Mouse (Mus musculus) cerebellum, postnatal 10 days (tissue): ENCODE measurements around the gene Prss53.
"Not testable (repeated sequence)": the region's sequence is repeated elsewhere in the genome, so short reads cannot be mapped to it uniquely, and the experiment has no call there.

ENCODE experiments used
- DNase-seq, 2 experiments: peaks; one replicate each; pipeline ENCODE4 v3.0.0; 2021; ENCODE audit warnings: mixed read lengths in 2 of 2

Gene Prss53

DNA sequence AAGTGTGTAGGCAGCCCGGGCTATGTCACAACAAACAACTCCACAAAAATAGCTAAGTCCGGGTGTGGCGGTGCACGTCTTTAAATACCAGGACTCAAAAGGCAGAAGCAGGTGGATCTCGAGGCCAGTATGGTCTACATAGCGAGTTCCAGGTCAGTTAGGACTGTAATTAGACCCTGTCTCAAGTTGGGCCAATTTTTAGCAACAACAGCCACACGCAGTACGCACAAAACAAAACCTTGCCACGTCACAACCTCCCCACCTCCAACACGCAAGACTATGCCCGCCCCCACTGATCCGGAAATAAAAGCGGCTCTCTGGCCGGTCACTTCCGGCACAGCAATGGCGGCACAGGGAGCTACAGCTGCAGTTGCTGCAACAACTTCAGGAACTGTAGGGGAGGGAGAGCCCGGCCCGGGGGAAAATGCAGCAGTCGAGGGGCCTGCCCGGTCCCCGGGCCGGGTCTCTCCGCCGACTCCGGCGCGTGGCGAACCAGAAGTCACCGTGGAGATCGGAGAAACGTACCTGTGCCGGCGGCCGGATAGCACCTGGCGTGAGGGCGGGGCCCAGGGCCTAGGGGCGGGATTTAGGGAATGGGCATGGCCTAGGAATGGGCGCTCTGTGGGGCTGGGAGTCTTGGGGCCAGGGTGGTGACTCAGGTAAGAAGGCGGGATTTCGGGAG, 21.6 kb upstream of the Prss53 start, which contains the start of gene Kat8:
Kat8 (plus strand) TSS at position 327 of the 682 bp plus-strand sequence.
- peak; percentile 95 to 96 for DNase-seq

GRCm38 (mm10) chr7:127908656-127909055, 17.9 kb upstream of the Prss53 start:
- no peak for DNase-seq

DNA sequence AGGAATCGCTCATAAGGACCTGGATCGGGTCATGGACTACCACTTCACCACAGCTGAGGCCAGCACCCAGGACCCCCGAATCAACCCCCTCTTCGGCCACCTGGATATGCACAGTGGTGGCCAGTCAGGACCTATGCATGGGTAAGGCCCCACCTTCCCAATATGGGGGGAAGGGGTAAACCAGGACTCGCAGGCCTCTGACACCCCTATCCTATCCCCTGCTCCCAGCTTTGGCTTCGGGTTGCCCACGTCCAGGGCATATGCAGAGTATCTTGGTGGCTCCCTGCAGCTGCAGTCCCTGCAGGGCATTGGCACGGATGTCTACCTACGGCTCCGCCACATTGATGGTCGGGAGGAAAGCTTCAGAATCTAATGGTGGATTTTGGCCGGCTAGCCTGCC, 17.2 kb upstream of the Prss53 start:
- DNase-seq: no peak

- DNase-seq: peak; percentile 86 to 88
Observed at GRCm38 (mm10) chr7:127903971-127904796, 13.4 kb upstream of the Prss53 start, which contains the start of gene Bckdk. Bckdk (plus strand) TSS chr7:127904082.

DNA sequence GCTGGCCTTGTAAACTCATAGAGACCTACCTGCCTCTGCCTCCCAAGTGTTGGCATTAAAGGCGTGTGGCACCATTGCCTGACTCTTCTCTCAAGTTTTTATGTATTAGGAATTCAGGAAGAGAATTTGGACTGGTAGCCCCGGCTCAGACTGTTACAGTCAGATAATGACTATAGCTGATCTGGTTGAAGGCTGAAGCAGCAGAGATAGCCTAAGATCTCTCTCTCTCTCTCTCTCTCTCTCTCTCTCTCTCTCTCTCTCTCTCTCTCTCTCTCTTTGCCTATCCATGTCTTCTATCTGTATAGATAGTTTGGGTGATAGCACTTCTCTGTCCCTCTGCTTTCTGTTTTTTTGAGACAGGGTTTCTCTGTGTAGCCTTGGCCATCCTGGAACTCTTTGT, 11.0 kb upstream of the Prss53 start:
- no peak for DNase-seq

- DNase-seq: no peak
Observed at GRCm38 (mm10) chr7:127899997-127900396, 9.2 kb upstream of the Prss53 start.

- DNase-seq: no peak
Observed at GRCm38 (mm10) chr7:127898179-127898956, 7.6 kb upstream of the Prss53 start.

- DNase-seq: no peak
Observed at GRCm38 (mm10) chr7:127897542-127897941, 6.8 kb upstream of the Prss53 start.

DNA sequence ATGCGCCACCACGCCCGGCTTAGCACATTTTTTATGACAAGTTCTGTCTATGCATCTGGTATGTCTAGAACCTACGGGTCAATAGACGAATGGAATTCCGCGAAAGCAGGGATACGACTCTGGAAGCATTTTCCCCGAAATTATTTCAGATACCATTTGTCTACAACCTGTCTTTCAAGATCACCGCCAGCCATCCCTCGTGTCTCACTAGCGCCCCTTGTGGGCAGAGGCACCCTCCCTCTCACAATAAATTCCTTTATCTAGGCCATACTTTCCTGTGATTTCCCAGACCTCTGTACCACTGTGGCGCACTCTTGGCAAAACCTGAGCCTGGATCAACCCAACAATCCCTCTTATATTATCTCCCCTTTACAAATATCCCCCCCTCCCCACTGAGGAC, 5.6 kb upstream of the Prss53 start:
- peak; percentile 86 to 91 for DNase-seq

GRCm38 (mm10) chr7:127895891-127896290, 5.1 kb upstream of the Prss53 start:
- DNase-seq: not testable (repeated sequence)

- peak; percentile 97 to 98 for DNase-seq
Observed at GRCm38 (mm10) chr7:127895442-127895841, 4.7 kb upstream of the Prss53 start, which contains the start of the genes Gm21974 and Vkorc1. Gm21974 (minus strand) TSS chr7:127895454. Vkorc1 (minus strand) TSS chr7:127895617.

GRCm38 (mm10) chr7:127894480-127894879, 3.7 kb upstream of the Prss53 start:
- DNase-seq: no peak

DNA sequence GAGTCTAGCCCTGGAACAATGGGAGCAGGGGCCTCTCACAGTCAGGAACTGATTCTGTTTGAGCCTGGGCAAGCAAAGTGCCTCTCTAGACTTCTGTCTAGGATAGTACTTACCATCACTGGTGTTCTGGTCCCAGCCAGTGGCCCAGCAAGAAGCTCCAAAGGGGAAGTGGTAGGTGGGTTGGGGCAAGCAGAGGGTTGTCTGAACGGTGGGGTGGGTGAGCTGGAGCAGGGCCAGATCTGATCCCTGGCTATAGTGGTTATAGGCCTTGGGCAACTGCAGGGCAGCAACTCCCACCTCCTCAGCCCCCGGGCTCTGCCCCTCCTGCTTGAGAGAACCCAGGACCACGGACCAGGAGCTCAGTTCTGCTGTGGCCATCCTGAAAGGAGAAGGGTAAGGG, 1.9 kb downstream of the Prss53 start:
- DNase-seq: no peak

DNA sequence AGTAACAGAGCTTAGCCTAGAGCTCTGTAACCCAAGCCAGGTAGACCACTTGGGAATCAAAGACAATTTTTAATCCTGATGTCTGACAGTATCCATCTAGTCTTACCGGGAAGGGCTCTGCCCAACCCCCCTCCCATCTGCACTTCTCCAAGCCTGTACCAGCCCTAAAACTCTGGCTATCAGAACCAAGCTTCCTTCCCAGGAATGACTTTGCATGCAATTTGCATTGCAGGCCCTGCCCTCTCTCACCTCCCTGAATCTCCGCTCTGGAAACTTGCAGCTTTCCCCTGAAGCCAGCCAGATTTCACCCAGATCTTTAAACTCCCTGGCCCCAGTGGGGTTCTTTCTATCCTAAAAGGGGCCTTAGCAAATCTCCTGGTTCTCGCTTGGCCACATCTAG, 3.0 kb downstream of the Prss53 start:
- DNase-seq: no peak

DNA sequence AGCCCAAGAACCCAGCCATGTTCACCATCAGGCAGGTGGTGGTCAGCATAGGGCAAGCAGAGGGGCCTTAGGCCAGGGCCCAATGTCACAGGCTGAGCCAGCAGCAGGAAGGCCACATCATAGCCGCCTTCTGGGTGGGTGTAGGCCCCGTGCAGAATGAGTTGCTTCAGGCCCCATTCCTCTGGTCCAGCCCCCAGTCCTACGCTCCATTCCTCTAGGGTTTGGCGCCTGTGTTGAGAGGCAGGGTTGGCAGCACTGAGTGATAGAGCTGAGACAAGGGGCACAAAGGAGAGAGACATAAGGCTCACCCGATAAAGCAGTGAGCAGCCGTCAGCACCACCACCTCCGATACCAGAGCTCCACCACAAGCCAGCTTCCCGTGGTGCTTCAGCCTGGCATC, 3.6 kb downstream of the Prss53 start:
- no peak for DNase-seq

DNA sequence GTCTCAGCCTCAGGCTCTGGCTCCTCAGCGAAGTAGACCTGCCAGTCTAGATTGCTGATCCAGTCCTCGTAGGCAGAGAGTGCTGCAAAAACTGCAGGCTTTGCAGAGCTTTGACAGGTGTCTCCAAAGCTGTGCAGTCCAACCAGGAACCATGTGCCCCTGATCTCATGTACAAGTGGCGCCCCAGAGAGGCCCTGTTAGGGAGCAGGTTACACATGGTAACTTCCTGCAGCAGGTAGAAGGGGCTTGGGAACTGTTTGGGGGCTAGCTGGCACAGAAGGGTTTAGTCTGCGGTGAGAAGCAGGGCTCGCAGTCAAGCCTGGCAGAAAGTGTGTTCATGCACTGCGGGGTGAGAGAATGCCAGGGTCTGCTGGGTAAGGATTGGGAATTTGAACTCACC, 4.2 kb downstream of the Prss53 start:
- no peak for DNase-seq

DNA sequence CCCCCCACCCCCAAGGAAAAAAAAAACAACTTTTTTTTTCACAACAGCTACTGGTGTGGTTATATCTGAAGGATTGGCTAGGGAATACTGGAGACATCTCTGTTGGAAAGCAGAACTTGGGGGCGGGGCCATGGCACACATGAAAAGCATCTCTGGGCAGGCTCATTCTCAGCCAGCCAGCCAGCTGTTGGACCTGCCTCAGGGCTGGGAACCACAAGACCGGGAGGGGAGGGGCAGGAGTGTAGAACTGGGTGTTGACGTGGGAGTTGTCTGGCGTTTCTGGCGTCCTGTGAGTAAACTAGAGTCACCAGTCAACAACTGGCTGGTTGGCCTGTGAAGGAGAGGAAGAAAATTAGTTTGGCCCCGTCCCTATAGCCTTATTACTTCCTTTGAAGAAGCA, 4.8 kb downstream of the Prss53 start:
- peak; percentile 33 to 40 for DNase-seq

DNA sequence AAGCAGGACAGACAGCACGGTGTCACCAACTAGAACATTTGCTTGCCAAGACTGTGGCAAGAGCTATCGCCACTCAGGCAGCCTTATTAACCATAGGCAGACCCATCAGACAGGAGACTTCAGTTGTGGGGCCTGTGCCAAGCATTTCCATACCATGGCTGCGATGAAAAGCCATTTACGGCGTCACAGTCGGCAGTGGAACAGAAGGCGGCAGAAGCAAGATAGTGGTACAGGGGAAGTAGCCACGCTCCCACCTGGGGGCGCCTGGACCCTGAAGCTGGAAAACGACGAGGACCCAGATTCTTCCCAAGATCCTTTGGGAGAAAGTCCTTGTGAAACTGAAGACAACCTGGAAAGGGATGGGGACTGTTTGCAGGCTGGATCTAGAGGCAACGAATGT, 10.3 kb downstream of the Prss53 start:
- no peak for DNase-seq

GRCm38 (mm10) chr7:127879301-127879700, 11.5 kb downstream of the Prss53 start:
- DNase-seq: no peak

DNA sequence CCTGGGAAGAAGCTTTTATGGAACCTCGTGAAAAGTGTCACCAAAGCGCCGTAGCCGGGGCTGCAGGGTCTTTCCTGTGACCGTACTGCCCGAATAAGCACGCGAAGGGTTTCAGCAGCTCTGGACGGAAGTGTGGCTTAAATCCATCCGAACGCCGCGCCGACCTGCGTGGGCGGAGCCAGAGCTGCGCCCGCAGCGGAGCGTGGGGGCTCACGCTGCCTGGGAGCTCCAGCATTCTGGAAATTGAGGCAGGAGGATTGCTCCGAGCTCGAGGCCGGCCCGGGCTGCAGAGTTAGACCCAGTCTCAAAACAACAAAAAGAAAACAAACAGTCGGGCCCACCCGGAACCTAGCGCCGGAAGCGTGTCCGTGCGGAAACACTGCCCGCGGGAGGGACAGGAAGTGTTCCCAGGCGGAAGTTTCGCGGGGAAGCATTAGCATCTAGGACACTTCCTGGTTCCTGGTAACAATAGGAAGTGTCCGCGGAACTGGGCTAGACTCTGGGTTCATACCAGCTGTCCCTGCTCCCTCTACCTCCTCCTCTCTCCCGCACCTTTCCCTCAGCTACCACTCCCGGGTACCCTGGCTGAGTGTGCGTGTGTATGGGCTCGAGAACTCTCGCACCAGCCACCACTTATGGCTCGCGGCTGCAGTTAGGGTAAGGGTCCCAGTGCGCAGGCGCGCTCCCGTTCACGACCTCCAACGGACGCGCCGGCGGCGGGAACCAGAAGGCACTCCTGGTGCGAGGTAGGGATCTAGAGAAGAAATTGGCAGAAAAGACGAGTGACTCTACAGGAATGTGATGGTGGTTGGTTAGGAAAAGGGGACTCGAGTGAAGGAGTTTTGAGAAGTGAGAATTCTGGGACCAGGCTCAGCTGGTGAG, 14.1 kb downstream of the Prss53 start, which contains the start of gene Zfp668:
Zfp668 (minus strand) TSS at position 362 of the 882 bp plus-strand sequence.
- DNase-seq: peak; percentile 94 to 95

GRCm38 (mm10) chr7:127876041-127876466, 14.7 kb downstream of the Prss53 start, which contains the start of gene Zfp646:
Zfp646 (plus strand) TSS chr7:127876221.
- peak; percentile 88 to 89 for DNase-seq

DNA sequence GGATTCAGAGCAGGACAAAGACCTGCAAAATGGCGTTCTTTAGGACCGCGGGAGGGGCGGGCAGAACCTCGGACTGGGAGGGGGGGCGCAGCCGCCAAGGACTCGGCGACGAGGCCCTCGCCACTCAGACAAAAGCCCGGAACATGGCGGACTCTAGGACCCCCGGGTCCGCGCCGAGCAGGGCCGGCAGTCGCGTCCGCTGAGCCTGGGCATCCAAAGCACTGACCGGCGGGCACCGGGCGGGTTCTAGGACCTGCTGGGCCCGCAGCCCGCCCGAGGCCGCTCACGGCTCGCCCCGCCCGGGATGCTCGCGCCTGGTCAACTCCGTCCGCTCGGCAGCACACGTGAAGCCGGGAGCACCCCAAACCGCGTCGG, 15.2 kb downstream of the Prss53 start:
- DNase-seq: peak; percentile 97 to 99
